Mouse (Mus musculus) myocyte (in vitro differentiated cells): ENCODE measurements around the gene Ceacam10.

Experiments used
- E2F4 ChIP-seq: IDR thresholded peaks from one replicate; pipeline ENCODE4 v1.6.1; 2011; ENCODE audit warnings: mild to moderate bottlenecking, control low read depth, moderate library complexity; ENCODE audit not compliant: insufficient read depth
- MYOD1 ChIP-seq, 3 experiments: IDR thresholded peaks; one replicate each; pipeline ENCODE4 v1.6.1; 2011; ENCODE audit warnings: control low read depth in 2 of 3, low read depth in 2 of 3, mild to moderate bottlenecking in 2 of 3, moderate library complexity in 1 of 3; ENCODE audit not compliant: insufficient read length in 2 of 3, control insufficient read depth in 1 of 3
- POLR2A ChIP-seq: IDR thresholded peaks from one replicate; pipeline ENCODE4 v1.6.1; 2011; ENCODE audit warnings: low read depth, mild to moderate bottlenecking, control low read depth, moderate library complexity; ENCODE audit not compliant: insufficient read length
- POLR2AphosphoS2 ChIP-seq: IDR thresholded peaks from one replicate; pipeline ENCODE4 v1.6.1; 2011; ENCODE audit warnings: low read depth, control low read depth; ENCODE audit not compliant: insufficient read length
- TCF12 ChIP-seq: IDR thresholded peaks from one replicate; pipeline ENCODE4 v1.6.1; 2011; ENCODE audit warnings: mild to moderate bottlenecking, control low read depth; ENCODE audit not compliant: poor library complexity, insufficient read depth, severe bottlenecking
- USF1 ChIP-seq: IDR thresholded peaks from one replicate; pipeline ENCODE4 v1.6.1; 2011; ENCODE audit warnings: low read depth, mild to moderate bottlenecking, control low read depth, moderate library complexity

GRCm38 (mm10) chr7:24758520-24758919 lies 18.5 kb upstream of the Ceacam10 start:
- TF ChIP-seq POLR2A (no peak), POLR2AphosphoS2 (no peak), E2F4 (no peak), USF1 (no peak), MYOD1 (IDR thresholded peaks at IDR 0.05; ENCODE audit: control insufficient read depth in 1 of 3, insufficient read length in 2 of 3, low read depth in 2 of 3) (no peak), TCF12 (no peak)
